In genomic region chr2:167129608-167129955, GRCm38 (mm10) we compare ENCODE assay signal across 7 mouse cellular contexts.
DNase-seq lines count a peak whose midpoint lies in the region; ATAC-seq and TF ChIP-seq lines count a peak whose summit lies in the region.

No protein-coding gene starts in this region.

- no peak for TF ChIP-seq CTCF in lung, embryonic 14.5 days (IDR thresholded peaks at IDR 0.05; ENCODE audit: low read depth)

- peak overlapping the region; percentile 93 for H3K27ac ChIP-seq in intestine, embryonic 15.5 days
- H3K27ac ChIP-seq in lung, embryonic 14.5 days (ENCODE audit: low read depth) = peak overlapping the region; percentile 75

- 11% methylated on average over 9 of the region's 9 CpGs for WGBS in intestine, embryonic 15.5 days
- WGBS in lung, embryonic 14.5 days = 5% methylated on average over 9 of the region's 9 CpGs

- H3K9me3 ChIP-seq in intestine, embryonic 15.5 days = no peaks in the 10 kb centered on the region
- H3K9me3 ChIP-seq in lung, embryonic 14.5 days (ENCODE audit: low read depth, low read length) = no peaks in the 10 kb centered on the region

- peak; percentile 42 for DNase-seq in MN1 (ENCODE audit: low spot score)
- peak; percentile 35 for DNase-seq in embryo, embryonic 11.5 days (ENCODE audit: low read depth, low spot score)
- DNase-seq in lung, embryonic 14.5 days = peak; percentile 74
- DNase-seq in ovary, postnatal 10 days (ENCODE audit: low spot score) = peak; percentile 41
- no peak for DNase-seq in spleen, adult 18-20 months
- DNase-seq in frontal cortex, postnatal 14 days (ENCODE audit: low spot score in 2 of 2) = no peak

- peak; percentile 86 for ATAC-seq in intestine, embryonic 15.5 days
- ATAC-seq in lung, embryonic 14.5 days (ENCODE audit: insufficient read depth) = peak; percentile 78

- H3K27me3 ChIP-seq in intestine, embryonic 15.5 days (replicated peaks) = no peaks in the 10 kb centered on the region
- H3K27me3 ChIP-seq in lung, embryonic 14.5 days (ENCODE audit: insufficient read depth, low read length) = no peaks in the 10 kb centered on the region

- H3K9ac ChIP-seq in intestine, embryonic 15.5 days = peak overlapping the region; percentile 31; the same call in 1 of the 2 replicates
- H3K9ac ChIP-seq in lung, embryonic 14.5 days = no peak overlapping the region; the same call in 1 of the 2 replicates

- H3K36me3 ChIP-seq in intestine, embryonic 15.5 days = no peaks in the 10 kb centered on the region
- no peaks in the 10 kb centered on the region for H3K36me3 ChIP-seq in lung, embryonic 14.5 days (ENCODE audit: insufficient read depth)

- peaks cover 25% of the 10 kb centered on the region for H3K4me1 ChIP-seq in intestine, embryonic 15.5 days (replicated peaks)
- H3K4me1 ChIP-seq in lung, embryonic 14.5 days (ENCODE audit: insufficient read depth) = peaks cover 18% of the 10 kb centered on the region

- H3K4me2 ChIP-seq in intestine, embryonic 15.5 days (replicated peaks) = peak overlapping the region; percentile 61
- H3K4me2 ChIP-seq in lung, embryonic 14.5 days = peak overlapping the region; percentile 57

- peak overlapping the region; percentile 29 for H3K4me3 ChIP-seq in intestine, embryonic 15.5 days (replicated peaks)
- H3K4me3 ChIP-seq in lung, embryonic 14.5 days (ENCODE audit: low read depth, low read length) = peak overlapping the region; percentile 19

Comparison
In these comparisons a context has a peak if more than half of its experiments do, and no peak if none do; other contexts are left out.
1. DNase-seq: peak in MN1 (single experiment), embryo, embryonic 11.5 days (single experiment), lung, embryonic 14.5 days (single experiment) and ovary, postnatal 10 days (single experiment); none in spleen, adult 18-20 months (0 of 2) and frontal cortex, postnatal 14 days (0 of 2).